Mouse (Mus musculus): ENCODE data around the gene Fam169b. TPM values are rescaled to one million over a fixed set of nuclear protein-coding genes. Genes with fewer than 3 reads are reported as not detected.

The Fam169b gene
- total RNA-seq, 2 experiments from 2014 or later = 0.04 to 0.18 TPM

GRCm38 (mm10) chr7:68263346-68264027 lies 10.2 kb upstream of the Fam169b start:
- ATAC-seq (ENCODE audit: poor library complexity, severe bottlenecking) = no peak

GRCm38 (mm10) chr7:68264028-68264453 lies 9.6 kb upstream of the Fam169b start, which contains the start of gene Pgpep1l:
Gene Pgpep1l (minus strand): TSS chr7:68264233.
- ATAC-seq (ENCODE audit: poor library complexity, severe bottlenecking) = no peak

- ATAC-seq (ENCODE audit: poor library complexity, severe bottlenecking) = 0 out of 2 replicates have a peak, but pooled peaks have one; percentile 33
These were observed 9.1 kb upstream of the Fam169b start for GRCm38 (mm10) chr7:68264531-68264930.

GRCm38 (mm10) chr7:68265391-68265790 lies 8.2 kb upstream of the Fam169b start:
- ATAC-seq (ENCODE audit: poor library complexity, severe bottlenecking) = no peak

DNA sequence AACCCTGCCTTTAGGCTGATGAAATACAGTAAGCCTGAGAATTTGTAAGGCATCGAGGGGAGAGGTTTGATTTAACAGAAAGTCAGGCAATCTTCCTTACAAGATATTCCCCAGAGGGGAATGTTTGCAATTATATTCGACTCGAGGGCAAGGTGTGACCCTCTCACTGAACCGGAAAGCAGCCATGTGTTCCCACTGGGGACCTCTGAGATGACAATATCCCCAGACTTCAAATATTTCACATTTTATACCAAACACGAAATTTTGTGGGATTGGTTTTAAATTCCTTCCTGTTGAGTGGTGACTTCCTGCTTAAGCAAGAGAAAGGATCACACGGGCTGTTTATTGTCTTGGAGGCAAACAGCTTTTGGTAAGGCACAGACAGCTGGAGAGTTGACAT lies 6.9 kb upstream of the Fam169b start:
- ATAC-seq (ENCODE audit: poor library complexity, severe bottlenecking) = no peak

DNA sequence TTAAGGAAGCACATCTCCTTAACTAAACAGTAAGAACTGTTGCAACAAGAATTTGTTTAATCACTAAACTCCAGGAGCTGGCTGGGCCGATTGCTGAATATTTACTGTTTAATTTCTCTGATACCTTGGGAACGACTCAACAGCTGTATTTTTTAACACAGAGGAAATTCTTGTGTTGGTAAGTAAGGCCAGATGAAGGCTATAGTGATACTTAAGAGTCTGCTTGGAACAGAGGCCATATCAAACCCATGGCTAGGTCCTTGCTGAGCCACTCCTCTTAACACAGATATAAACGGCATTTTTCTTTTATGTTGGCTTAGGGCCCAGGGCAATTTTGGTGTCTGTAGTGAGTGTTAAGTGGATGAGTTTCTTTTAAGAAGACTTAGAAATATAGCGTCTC lies 3.1 kb upstream of the Fam169b start:
- no peak for ATAC-seq (ENCODE audit: poor library complexity, severe bottlenecking)

DNA sequence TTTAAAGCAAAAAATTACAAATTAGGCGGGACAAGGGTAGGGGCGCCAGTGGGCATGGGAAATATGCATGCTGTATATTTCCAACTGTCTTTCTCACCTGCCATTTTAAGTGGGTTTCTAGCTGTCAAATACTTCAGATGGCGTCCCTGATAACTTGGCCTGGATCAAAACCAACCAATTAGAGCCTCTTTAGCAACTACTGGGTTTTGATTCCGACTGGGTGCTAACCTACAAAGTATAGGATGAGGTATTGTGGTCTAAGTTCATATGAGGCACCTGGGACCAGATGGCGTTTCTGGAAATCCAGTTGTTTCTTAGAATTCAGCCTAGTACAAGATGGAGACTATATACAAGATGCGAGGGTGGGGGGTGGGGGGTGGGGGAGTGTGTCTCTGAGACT lies 1.8 kb upstream of the Fam169b start:
- no peak for ATAC-seq (ENCODE audit: poor library complexity, severe bottlenecking)

- no peak for ATAC-seq (ENCODE audit: poor library complexity, severe bottlenecking)
These were observed 1.0 kb upstream of the Fam169b start for GRCm38 (mm10) chr7:68272607-68273006.

- no peak for ATAC-seq (ENCODE audit: poor library complexity, severe bottlenecking)
These were observed 579 bp downstream of the Fam169b start for GRCm38 (mm10) chr7:68274218-68274617.

- no peak for ATAC-seq (ENCODE audit: poor library complexity, severe bottlenecking)
These were observed 1.3 kb downstream of the Fam169b start for GRCm38 (mm10) chr7:68274951-68275350.

GRCm38 (mm10) chr7:68275445-68275837 lies 1.8 kb downstream of the Fam169b start:
- ATAC-seq (ENCODE audit: poor library complexity, severe bottlenecking) = peak; percentile 17; the same call in 1 of the 2 replicates

DNA sequence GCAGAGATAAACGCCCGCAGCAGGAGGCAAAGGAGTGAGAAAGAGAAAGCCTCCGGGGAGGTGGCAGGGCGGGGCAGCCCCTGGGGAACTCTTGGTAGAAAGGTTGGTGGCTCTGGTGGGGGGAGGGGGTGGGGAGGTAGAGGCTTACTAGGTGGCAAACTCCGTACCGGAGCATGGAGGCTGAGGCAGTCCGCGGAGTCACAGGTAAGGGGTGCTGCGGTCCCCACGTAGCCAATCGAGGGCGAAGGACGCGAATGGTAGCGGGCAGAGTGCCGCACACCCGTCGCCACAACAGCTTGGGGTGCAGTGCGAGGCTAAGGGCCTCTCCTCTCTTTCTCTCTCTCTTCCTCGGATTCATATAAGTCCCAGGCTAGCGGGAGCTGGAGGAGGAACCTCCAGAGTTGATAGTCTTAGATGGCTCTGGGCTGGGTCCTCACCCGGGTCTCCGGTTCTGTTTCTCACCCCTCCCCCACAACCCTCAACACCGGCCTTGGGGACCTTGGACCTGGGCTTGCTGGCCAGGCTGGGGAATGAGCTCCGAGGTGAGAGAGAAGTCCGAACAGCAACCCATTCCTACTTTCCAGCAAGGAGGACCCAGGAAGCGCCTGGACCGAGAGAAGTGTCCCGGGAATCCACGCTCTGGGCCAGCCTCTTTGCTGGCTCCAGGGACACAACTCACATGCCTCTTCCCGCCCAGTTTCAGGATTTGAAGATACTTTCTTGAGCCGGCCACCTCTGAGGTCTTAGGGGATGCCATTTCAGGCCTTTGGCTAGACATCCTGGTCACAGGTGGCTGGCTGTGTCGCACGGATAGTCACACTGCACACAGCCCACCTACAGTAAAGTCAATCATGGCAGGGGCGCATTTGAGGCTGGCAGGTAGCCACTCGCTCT lies 2.4 kb downstream of the Fam169b start:
- ATAC-seq (ENCODE audit: poor library complexity, severe bottlenecking) = peak; percentile 76

DNA sequence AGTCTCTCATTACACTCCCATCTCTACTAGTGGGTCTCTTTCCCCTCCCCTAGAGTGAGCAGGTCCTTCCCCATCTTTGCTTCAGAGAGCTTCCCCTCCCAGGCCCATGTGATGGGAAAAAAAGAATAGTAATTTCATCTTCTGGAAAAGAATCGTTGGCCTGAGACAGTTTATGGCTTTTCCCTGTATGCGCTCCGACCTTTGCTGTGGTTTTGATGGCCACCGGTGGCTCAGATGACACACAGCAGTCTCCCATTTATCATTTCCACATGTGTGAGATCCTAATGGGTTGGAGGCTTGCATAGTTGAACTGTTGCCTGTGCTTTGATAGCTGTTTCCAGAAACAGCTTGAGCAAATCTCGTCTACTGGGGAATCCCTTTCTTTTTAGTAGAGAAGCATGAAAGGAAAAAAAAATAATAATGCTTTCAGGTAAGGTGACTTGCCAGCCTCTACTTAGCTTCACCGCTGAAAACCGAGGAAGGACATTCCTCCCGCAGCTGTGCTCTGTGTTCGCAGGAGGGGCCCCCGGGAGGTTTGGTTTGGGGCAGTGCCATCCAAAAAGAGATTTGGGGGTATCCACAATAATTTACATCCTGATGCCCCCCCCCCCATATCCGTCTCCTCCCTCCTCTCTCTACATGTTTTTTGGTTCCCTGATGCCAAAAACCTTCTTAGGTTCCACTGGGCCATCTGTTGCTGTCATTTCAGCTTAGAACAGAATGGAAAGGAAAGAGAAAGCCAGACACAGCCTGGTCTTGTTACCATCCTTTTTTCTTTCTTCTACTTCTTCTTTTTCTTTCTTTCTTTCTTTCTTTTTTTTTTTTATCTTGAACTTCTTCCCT lies 3.6 kb downstream of the Fam169b start:
- no peak for ATAC-seq (ENCODE audit: poor library complexity, severe bottlenecking)

DNA sequence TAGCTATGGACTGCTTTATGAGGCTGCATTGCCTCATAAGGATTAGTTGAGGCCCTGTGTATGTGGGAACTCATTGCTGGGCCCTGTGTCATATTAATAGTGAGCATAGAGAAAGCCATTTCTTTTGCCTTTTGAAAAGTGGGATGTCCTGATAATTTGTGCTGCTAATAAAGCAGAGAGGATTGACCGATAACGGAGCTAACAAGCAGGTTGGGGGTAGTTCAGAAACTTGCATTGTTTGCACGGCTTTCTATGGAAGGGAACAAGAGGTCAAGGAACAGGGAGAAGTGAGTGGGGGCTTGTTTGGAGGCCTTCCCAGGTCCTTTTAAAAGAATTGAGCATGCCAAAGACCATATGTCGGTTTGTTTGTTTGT lies 4.2 kb downstream of the Fam169b start:
- no peak for ATAC-seq (ENCODE audit: poor library complexity, severe bottlenecking)

GRCm38 (mm10) chr7:68278385-68278784 lies 4.7 kb downstream of the Fam169b start:
- no peak for ATAC-seq (ENCODE audit: poor library complexity, severe bottlenecking)

DNA sequence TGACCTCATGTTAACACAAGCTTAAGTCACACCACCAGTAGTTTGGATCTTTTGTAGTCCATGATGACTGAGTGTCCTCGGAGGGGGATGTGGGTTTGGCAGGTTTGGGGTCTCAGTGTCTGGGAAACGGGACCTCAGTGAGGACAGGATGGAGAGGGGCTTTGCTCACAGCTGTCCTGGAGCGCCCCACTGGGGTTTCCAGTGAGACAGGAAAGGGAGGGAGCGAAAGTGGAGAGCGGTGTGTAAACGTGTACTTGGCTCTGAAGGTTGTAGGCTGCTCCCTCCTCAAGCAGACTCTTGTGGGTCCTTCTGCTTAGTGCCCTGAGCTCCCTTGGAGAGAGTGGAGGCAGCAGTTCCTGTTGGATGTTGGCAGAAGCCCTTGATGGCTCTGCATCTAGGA lies 5.3 kb downstream of the Fam169b start:
- ATAC-seq (ENCODE audit: poor library complexity, severe bottlenecking) = no peak

DNA sequence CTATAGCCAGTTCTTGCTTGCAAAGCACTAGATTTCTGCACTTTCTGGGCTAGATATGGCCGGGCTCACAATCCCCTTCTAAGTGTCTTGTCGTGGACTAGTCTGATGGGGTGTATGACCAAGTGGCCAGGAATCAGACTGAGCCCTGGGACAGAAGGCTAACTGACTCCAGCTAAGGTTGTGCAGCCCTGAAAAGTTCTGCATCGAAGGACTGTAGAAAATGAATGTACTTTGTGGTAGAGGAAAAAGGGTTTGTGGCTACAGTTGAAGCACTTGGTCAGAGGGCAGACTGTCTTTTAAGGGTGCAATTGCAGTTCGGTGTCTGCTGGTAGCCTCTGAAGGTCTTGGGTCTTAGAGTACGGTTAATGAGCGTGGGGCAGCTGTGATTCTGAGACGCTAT lies 5.8 kb downstream of the Fam169b start:
- ATAC-seq (ENCODE audit: poor library complexity, severe bottlenecking) = no peak

DNA sequence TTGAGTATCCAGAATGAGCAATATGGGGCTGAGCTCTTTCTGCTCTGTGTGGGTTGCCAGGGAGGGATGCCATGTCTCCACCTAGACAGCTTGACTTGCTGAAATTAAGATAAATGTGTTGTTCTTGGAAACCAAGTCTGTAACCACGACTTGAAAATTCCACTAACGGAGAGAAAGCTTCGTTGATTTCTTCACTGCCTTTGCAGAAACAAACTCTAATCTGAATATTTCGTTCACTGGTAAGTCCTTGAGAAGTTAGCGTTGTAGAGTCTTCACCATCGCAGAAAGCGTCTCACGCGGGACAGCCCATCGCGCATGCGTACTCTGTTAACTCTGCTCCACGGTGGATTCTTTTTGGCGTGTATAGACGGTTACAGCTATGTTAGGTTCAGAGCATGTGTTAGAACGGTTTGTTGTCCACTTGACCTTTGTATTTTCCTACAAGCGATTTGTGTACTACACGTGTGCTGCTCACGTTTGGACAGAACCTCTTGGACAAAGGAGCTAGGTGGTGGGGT lies 6.8 kb downstream of the Fam169b start:
- no peak for ATAC-seq (ENCODE audit: poor library complexity, severe bottlenecking)

DNA sequence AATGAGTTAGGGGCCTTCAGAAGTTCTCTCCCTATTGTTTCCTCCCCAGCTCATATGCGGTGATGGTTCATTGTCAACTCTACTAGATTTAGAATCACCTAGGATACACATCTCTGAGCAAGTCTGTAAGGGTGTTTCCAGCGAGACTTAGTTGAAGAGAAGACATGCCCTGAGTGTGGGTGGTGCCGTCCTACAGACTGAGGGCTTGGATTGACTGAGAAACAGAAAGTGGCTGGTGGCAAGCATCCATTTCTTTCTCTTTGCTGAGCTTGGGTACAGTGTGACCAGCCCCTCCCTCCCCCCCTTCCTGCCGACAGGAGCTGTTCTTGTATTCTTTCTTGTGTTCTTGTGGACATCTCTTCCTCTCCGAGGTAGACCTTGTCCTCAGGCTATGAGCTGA lies 7.7 kb downstream of the Fam169b start:
- no peak for ATAC-seq (ENCODE audit: poor library complexity, severe bottlenecking)

DNA sequence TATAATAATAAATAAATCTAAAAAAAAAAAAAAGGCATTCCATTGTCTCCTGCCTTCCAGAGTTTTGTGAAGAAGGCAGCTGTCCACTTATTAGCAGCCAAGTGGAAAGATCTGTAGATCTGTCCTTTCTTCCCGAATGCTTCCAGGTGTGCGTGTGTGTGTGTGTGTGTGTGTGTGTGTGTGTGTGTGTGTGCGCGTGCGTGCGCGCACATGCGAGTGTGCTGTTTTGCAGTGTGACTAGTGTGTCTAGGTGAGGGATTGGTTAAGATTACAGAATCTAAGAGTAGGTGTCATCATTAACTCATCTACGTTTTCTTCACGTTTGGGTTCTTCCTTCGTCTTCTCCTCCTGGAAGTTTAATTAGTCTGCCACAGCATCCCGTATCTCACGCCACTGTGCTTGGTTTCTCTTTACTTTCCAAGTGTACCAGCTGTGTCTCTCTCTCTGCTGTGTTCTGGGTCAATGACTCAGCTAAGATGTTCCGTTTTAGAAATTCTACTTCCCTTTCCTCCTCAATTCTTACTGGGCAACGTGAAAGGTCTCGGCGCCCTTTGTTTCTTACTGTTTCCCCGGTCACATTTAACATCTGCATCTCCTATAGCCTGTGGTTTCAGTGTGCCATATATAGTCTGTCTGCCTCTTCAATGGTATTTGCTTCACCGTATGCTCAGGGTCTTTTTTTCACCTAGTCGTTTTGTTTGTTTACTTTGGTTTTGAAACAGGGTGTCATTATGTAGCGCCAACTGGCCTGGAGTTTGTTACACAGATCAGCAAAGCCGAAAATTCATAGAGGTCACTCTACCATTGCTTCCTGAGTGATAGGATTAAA lies 8.9 kb downstream of the Fam169b start:
- ATAC-seq (ENCODE audit: poor library complexity, severe bottlenecking) = peak; percentile 75

All from megakaryocyte, adult 5-6 weeks (primary cell).